Mouse (Mus musculus) CD4-positive, CD25-positive, alpha-beta regulatory T cell, adult 2 months (primary cell): ENCODE measurements around the gene C3.

Source experiments
- DNase-seq: peaks from one replicate; pipeline ENCODE4 v3.0.0-alpha.2; 2012; ENCODE audit warnings: low read depth, low spot score

The C3 gene

GRCm38 (mm10) chr17:57228014-57228413 lies at the start of gene C3:
C3 (minus strand) TSS chr17:57228136.
- no peak for DNase-seq

GRCm38 (mm10) chr17:57276634-57277121 lies 48.7 kb upstream of the C3 start:
- DNase-seq: peak; percentile 92

- DNase-seq: no peak
Measured at GRCm38 (mm10) chr17:57275997-57276351, 48.0 kb upstream of the C3 start.

GRCm38 (mm10) chr17:57275111-57275996 lies 47.4 kb upstream of the C3 start:
- peak; percentile 93 for DNase-seq

GRCm38 (mm10) chr17:57274686-57275085 lies 46.8 kb upstream of the C3 start:
- DNase-seq: peak; percentile 38

GRCm38 (mm10) chr17:57273846-57274245 lies 45.9 kb upstream of the C3 start:
- peak; percentile 39 for DNase-seq

- no peak for DNase-seq
Measured at GRCm38 (mm10) chr17:57271301-57271700, 43.4 kb upstream of the C3 start.

- no peak for DNase-seq
Measured at GRCm38 (mm10) chr17:57267556-57268126, 39.7 kb upstream of the C3 start.

GRCm38 (mm10) chr17:57264972-57265945 lies 37.3 kb upstream of the C3 start:
- DNase-seq: peak; percentile 54

GRCm38 (mm10) chr17:57264164-57264563 lies 36.2 kb upstream of the C3 start:
- DNase-seq: no peak

- DNase-seq: no peak
Measured at GRCm38 (mm10) chr17:57262901-57263550, 35.1 kb upstream of the C3 start.

GRCm38 (mm10) chr17:57261796-57262195 lies 33.9 kb upstream of the C3 start:
- no peak for DNase-seq

- DNase-seq: no peak
Measured at GRCm38 (mm10) chr17:57261286-57261685, 33.4 kb upstream of the C3 start.

GRCm38 (mm10) chr17:57260351-57260750 lies 32.4 kb upstream of the C3 start:
- no peak for DNase-seq

GRCm38 (mm10) chr17:57259742-57260141 lies 31.8 kb upstream of the C3 start:
- no peak for DNase-seq

- no peak for DNase-seq
Measured at GRCm38 (mm10) chr17:57258191-57258590, 30.3 kb upstream of the C3 start.

GRCm38 (mm10) chr17:57256921-57257485 lies 29.1 kb upstream of the C3 start:
- no peak for DNase-seq

- no peak for DNase-seq
Measured at GRCm38 (mm10) chr17:57255354-57255753, 27.4 kb upstream of the C3 start.

- no peak for DNase-seq
Measured at GRCm38 (mm10) chr17:57253306-57253705, 25.4 kb upstream of the C3 start.

- no peak for DNase-seq
Measured at GRCm38 (mm10) chr17:57251431-57251830, 23.5 kb upstream of the C3 start.
